ENCODE assay signal across 10 mouse cellular contexts in genomic region chr1:74205881-74206280, GRCm38 (mm10). TPM values are rescaled to one million over a fixed set of nuclear protein-coding genes. Genes with fewer than 3 reads are reported as not detected.
DNase-seq lines count a peak whose midpoint lies in the region; ATAC-seq lines count a peak whose summit lies in the region.
"Had no signal": no experiment of that assay in that cellular context is flagged by ENCODE, and none has a peak within 500 bp of the region (broad histone marks: within the 10 kb centered on the region; RNA-seq: fewer than 3 reads in every experiment).

No protein-coding gene starts in this region.

- no peaks in the 10 kb centered on the region for H3K4me1 ChIP-seq in embryonic facial prominence, embryonic 11.5 days (ENCODE audit: control insufficient read depth, insufficient read depth, low read length)
- peaks cover 5% of the 10 kb centered on the region for H3K4me1 ChIP-seq in embryonic facial prominence, embryonic 10.5 days
- peaks cover 4% of the 10 kb centered on the region; the same call in 1 of the 2 replicates for H3K4me1 ChIP-seq in midbrain, embryonic 11.5 days (ENCODE audit: control insufficient read depth, insufficient read depth, low read length)
- no peaks in the 10 kb centered on the region for H3K4me1 ChIP-seq in midbrain, embryonic 13.5 days (replicated peaks)
- H3K4me1 ChIP-seq: hindbrain, embryonic 15.5 days had no signal

- no peaks in the 10 kb centered on the region for H3K36me3 ChIP-seq in embryonic facial prominence, embryonic 11.5 days (replicated peaks; ENCODE audit: control insufficient read depth, insufficient read depth, low read depth, low read length)
- no peaks in the 10 kb centered on the region for H3K36me3 ChIP-seq in embryonic facial prominence, embryonic 10.5 days (replicated peaks)
- H3K36me3 ChIP-seq in midbrain, embryonic 11.5 days (ENCODE audit: control insufficient read depth, insufficient read depth, low read length) = no peaks in the 10 kb centered on the region
- H3K36me3 ChIP-seq in midbrain, embryonic 13.5 days = no peaks in the 10 kb centered on the region
- H3K36me3 ChIP-seq: hindbrain, embryonic 15.5 days had no signal

- H3K27me3 ChIP-seq in embryonic facial prominence, embryonic 11.5 days (ENCODE audit: control insufficient read depth, insufficient read depth, low read length) = no peaks in the 10 kb centered on the region
- no peaks in the 10 kb centered on the region for H3K27me3 ChIP-seq in embryonic facial prominence, embryonic 10.5 days (replicated peaks; ENCODE audit: low read depth, poor library complexity, severe bottlenecking)
- peaks cover 4% of the 10 kb centered on the region for H3K27me3 ChIP-seq in midbrain, embryonic 11.5 days (ENCODE audit: control insufficient read depth, insufficient read depth, low read length)
- peaks cover 45% of the 10 kb centered on the region for H3K27me3 ChIP-seq in midbrain, embryonic 13.5 days
- H3K27me3 ChIP-seq: hindbrain, embryonic 15.5 days had no signal

- H3K9ac ChIP-seq in embryonic facial prominence, embryonic 11.5 days (replicated peaks; ENCODE audit: low read length) = no peak overlapping the region
- no peak overlapping the region for H3K9ac ChIP-seq in midbrain, embryonic 11.5 days (ENCODE audit: low read length)
- H3K9ac ChIP-seq in midbrain, embryonic 13.5 days (replicated peaks) = no peak overlapping the region
- H3K9ac ChIP-seq: hindbrain, embryonic 15.5 days had no signal

- peak; percentile 74 for DNase-seq in embryonic facial prominence, embryonic 11.5 days (ENCODE audit: low spot score)
- DNase-seq in embryonic facial prominence, embryonic 10.5 days (ENCODE audit: low spot score) = no peak
- peak; percentile 90 for DNase-seq in midbrain, embryonic 11.5 days (ENCODE audit: low spot score, missing footprints)
- peak; percentile 8 to 35 for DNase-seq in cerebellum, adult 18-20 months
- peak; percentile 82 for DNase-seq in induced T-regulatory cell, adult 2 months (ENCODE audit: low read depth)
- no peak for DNase-seq in gastrocnemius, postnatal 25 days

- no peak for ATAC-seq in embryonic facial prominence, embryonic 11.5 days (replicated peaks; ENCODE audit: insufficient number of reproducible peaks, low FRiP score, low TSS enrichment, low read depth)
- ATAC-seq in midbrain, embryonic 11.5 days (ENCODE audit: low FRiP score) = no peak
- no peak for ATAC-seq in midbrain, embryonic 13.5 days
- ATAC-seq in monocyte, adult 5-6 weeks (replicated peaks; ENCODE audit: insufficient number of reproducible peaks, low FRiP score, low TSS enrichment, poor library complexity, severe bottlenecking) = peak; percentile 65; the same call in 1 of the 2 replicates

- WGBS in embryonic facial prominence, embryonic 11.5 days = 65% methylated on average over 7 of the region's 7 CpGs
- 65% methylated on average over 7 of the region's 7 CpGs for WGBS in embryonic facial prominence, embryonic 10.5 days
- WGBS in midbrain, embryonic 11.5 days = 69% methylated on average over 7 of the region's 7 CpGs
- 73% methylated on average over 7 of the region's 7 CpGs for WGBS in midbrain, embryonic 13.5 days

- H3K4me2 ChIP-seq in embryonic facial prominence, embryonic 11.5 days (ENCODE audit: low read depth, low read length) = no peak overlapping the region
- no peak overlapping the region for H3K4me2 ChIP-seq in midbrain, embryonic 11.5 days
- H3K4me2 ChIP-seq in midbrain, embryonic 13.5 days (replicated peaks) = no peak overlapping the region
- H3K4me2 ChIP-seq: hindbrain, embryonic 15.5 days had no signal

- no peak overlapping the region for H3K4me3 ChIP-seq in embryonic facial prominence, embryonic 11.5 days (ENCODE audit: low read depth, low read length)
- H3K4me3 ChIP-seq in embryonic facial prominence, embryonic 10.5 days = no peak overlapping the region
- no peak overlapping the region for H3K4me3 ChIP-seq in midbrain, embryonic 11.5 days (ENCODE audit: low read depth, low read length)
- H3K4me3 ChIP-seq in midbrain, embryonic 13.5 days (replicated peaks) = no peak overlapping the region
- H3K4me3 ChIP-seq: hindbrain, embryonic 15.5 days had no signal

- H3K9me3 ChIP-seq in embryonic facial prominence, embryonic 11.5 days (replicated peaks; ENCODE audit: control insufficient read depth, low read length) = no peaks in the 10 kb centered on the region
- H3K9me3 ChIP-seq in embryonic facial prominence, embryonic 10.5 days = no peaks in the 10 kb centered on the region
- no peaks in the 10 kb centered on the region for H3K9me3 ChIP-seq in midbrain, embryonic 11.5 days (ENCODE audit: control insufficient read depth, low read length)
- H3K9me3 ChIP-seq in midbrain, embryonic 13.5 days = no peaks in the 10 kb centered on the region
- H3K9me3 ChIP-seq: hindbrain, embryonic 15.5 days had no signal

- no peak overlapping the region for H3K27ac ChIP-seq in embryonic facial prominence, embryonic 11.5 days (replicated peaks; ENCODE audit: low read depth, low read length)
- no peak overlapping the region for H3K27ac ChIP-seq in embryonic facial prominence, embryonic 10.5 days (replicated peaks)
- H3K27ac ChIP-seq in midbrain, embryonic 11.5 days (ENCODE audit: low read depth, low read length) = no peak overlapping the region
- no peak overlapping the region for H3K27ac ChIP-seq in midbrain, embryonic 13.5 days
- H3K27ac ChIP-seq: hindbrain, embryonic 15.5 days had no signal

RNA-seq across cellular contexts. Expression of gene Cxcr1, which starts 11.4 kb away (rescaled TPM):
- polyA plus RNA-seq in embryonic facial prominence, embryonic 11.5 days (2014; fragmentation: Nextera tagmentation; extraction: Ambion mirVana) = not detected in 2 replicates
- not detected in 2 replicates for polyA plus RNA-seq in embryonic facial prominence, embryonic 10.5 days (2016; fragmentation: Nextera tagmentation; extraction: Ambion mirVana)
- not detected in 2 replicates for polyA plus RNA-seq in midbrain, embryonic 11.5 days (2014; fragmentation: Nextera tagmentation; extraction: Ambion mirVana)
- not detected in 2 replicates for polyA plus RNA-seq in midbrain, embryonic 13.5 days (2015; fragmentation: Nextera tagmentation; extraction: Ambion mirVana)
- total RNA-seq in monocyte, adult 5-6 weeks (2017) = not detected in 3 replicates
- total RNA-seq in gastrocnemius, postnatal 25 days (2021) = not detected
- polyA plus RNA-seq: hindbrain, embryonic 15.5 days; neural tube, embryonic 14.5 days had no signal

RNA-seq across cellular contexts. Expression of gene Arpc2, which starts 30.0 kb away (rescaled TPM):
- polyA plus RNA-seq in embryonic facial prominence, embryonic 11.5 days (2014; fragmentation: Nextera tagmentation; extraction: Ambion mirVana) = 344 and 380 TPM in 2 replicates
- polyA plus RNA-seq in embryonic facial prominence, embryonic 10.5 days (2016; fragmentation: Nextera tagmentation; extraction: Ambion mirVana) = 359 and 369 TPM in 2 replicates
- 316 and 328 TPM in 2 replicates for polyA plus RNA-seq in midbrain, embryonic 11.5 days (2014; fragmentation: Nextera tagmentation; extraction: Ambion mirVana)
- polyA plus RNA-seq in midbrain, embryonic 13.5 days (2015; fragmentation: Nextera tagmentation; extraction: Ambion mirVana) = 384 and 393 TPM in 2 replicates
- total RNA-seq in monocyte, adult 5-6 weeks (2017) = 755 to 1,060 TPM (median 1,019 TPM) in 3 replicates
- total RNA-seq in gastrocnemius, postnatal 25 days (2021) = 10 to 100 TPM; 62.7 to 70.6 TPM

RNA-seq across cellular contexts. Expression of gene Cxcr2, which starts 52.1 kb away (rescaled TPM):
- polyA plus RNA-seq in embryonic facial prominence, embryonic 11.5 days (2014; fragmentation: Nextera tagmentation; extraction: Ambion mirVana) = 0.07 and 0.08 TPM in 2 replicates
- polyA plus RNA-seq in embryonic facial prominence, embryonic 10.5 days (2016; fragmentation: Nextera tagmentation; extraction: Ambion mirVana) = 0.05 and 0.22 TPM in 2 replicates
- 0.07 and 0.15 TPM in 2 replicates for polyA plus RNA-seq in midbrain, embryonic 11.5 days (2014; fragmentation: Nextera tagmentation; extraction: Ambion mirVana)
- polyA plus RNA-seq in midbrain, embryonic 13.5 days (2015; fragmentation: Nextera tagmentation; extraction: Ambion mirVana) = 0.09 TPM in 2 replicates
- total RNA-seq in monocyte, adult 5-6 weeks (2017) = 3.5 to 10.4 TPM (median 7.4 TPM) in 3 replicates
- total RNA-seq in gastrocnemius, postnatal 25 days (2021) = not detected

Comparison
In these comparisons a context has a peak if more than half of its experiments do, and no peak if none do; other contexts are left out.
1. DNase-seq: peak in embryonic facial prominence, embryonic 11.5 days (single experiment), midbrain, embryonic 11.5 days (single experiment), cerebellum, adult 18-20 months (2 of 2) and induced T-regulatory cell, adult 2 months (single experiment); none in embryonic facial prominence, embryonic 10.5 days (single experiment) and gastrocnemius, postnatal 25 days (single experiment).